Mouse (Mus musculus): Measurements from ENCODE around the gene Olfr340. TPM values are rescaled to one million over a fixed set of nuclear protein-coding genes. Genes with fewer than 3 reads are reported as not detected.
"Not testable (repeated sequence)": the region's sequence is repeated elsewhere in the genome, so short reads cannot be mapped to it uniquely, and the experiment has no call there.

Olfr340 gene
- polyA plus RNA-seq (2012; rRNA removed) = not detected in 2 replicates

- Histone ChIP-seq H3K27ac (ENCODE audit: insufficient read depth, low read length) (no peak within 1 kb of the TSS), H3K27me3 (ENCODE audit: control insufficient read depth, insufficient read depth, low read length) (no peaks in the 10 kb centered on the region), H3K4me1 (ENCODE audit: control insufficient read depth, insufficient read depth, low read length) (no peaks in the 10 kb centered on the region), H3K4me3 (replicated peaks; ENCODE audit: insufficient read depth, low read depth, low read length) (no peak within 1 kb of the TSS)
- DNase-seq = no peak
- TF ChIP-seq CTCF (IDR thresholded peaks at IDR 0.05; ENCODE audit: borderline replicate concordance, insufficient read depth, low read depth, low read length) = no peak
- TF ChIP-seq POLR2A (IDR thresholded peaks at IDR 0.05; ENCODE audit: borderline replicate concordance, insufficient read depth, low read length) = no peak
- 31% methylated on average over 1 of the region's 1 CpGs for whole genome bisulfite sequencing
Observed at GRCm38 (mm10) chr2:36452287-36452686, at the start of gene Olfr340. Olfr340 (plus strand) TSS chr2:36452587.

GRCm38 (mm10) chr2:36415174-36415573 is 37.2 kb upstream of the Olfr340 start:
- not testable (repeated sequence) for H3K27me3 ChIP-seq (ENCODE audit: control insufficient read depth, insufficient read depth, low read length); H3K27ac ChIP-seq (ENCODE audit: insufficient read depth, low read length); DNase-seq; H3K4me1 ChIP-seq (ENCODE audit: control insufficient read depth, insufficient read depth, low read length); H3K4me3 ChIP-seq (replicated peaks; ENCODE audit: insufficient read depth, low read depth, low read length)
- WGBS = 78% methylated on average over 3 of the region's 3 CpGs

GRCm38 (mm10) chr2:36415591-36415990 is 36.8 kb upstream of the Olfr340 start:
- H3K4me1 ChIP-seq (ENCODE audit: control insufficient read depth, insufficient read depth, low read length); H3K27me3 ChIP-seq (ENCODE audit: control insufficient read depth, insufficient read depth, low read length); H3K4me3 ChIP-seq (replicated peaks; ENCODE audit: insufficient read depth, low read depth, low read length); H3K27ac ChIP-seq (ENCODE audit: insufficient read depth, low read length); DNase-seq: not testable (repeated sequence)
- 89% methylated on average over 7 of the region's 7 CpGs for WGBS

GRCm38 (mm10) chr2:36418647-36419046 is 33.7 kb upstream of the Olfr340 start, which contains the start of gene Olfr339:
Olfr339 (plus strand) TSS chr2:36418947.
- WGBS = 84% methylated on average over 3 of the region's 3 CpGs
- TF ChIP-seq POLR2A (IDR thresholded peaks at IDR 0.05; ENCODE audit: borderline replicate concordance, insufficient read depth, low read length) (no peak), CTCF (IDR thresholded peaks at IDR 0.05; ENCODE audit: borderline replicate concordance, insufficient read depth, low read depth, low read length) (no peak)
- H3K27ac ChIP-seq (ENCODE audit: insufficient read depth, low read length) = no peak within 1 kb of the TSS

GRCm38 (mm10) chr2:36473634-36474033 is 21.2 kb downstream of the Olfr340 start:
- no peak for DNase-seq
- Histone ChIP-seq H3K27ac (ENCODE audit: insufficient read depth, low read length) (no peak overlapping the region), H3K4me1 (ENCODE audit: control insufficient read depth, insufficient read depth, low read length) (no peaks in the 10 kb centered on the region), H3K27me3 (ENCODE audit: control insufficient read depth, insufficient read depth, low read length) (no peaks in the 10 kb centered on the region), H3K4me3 (replicated peaks; ENCODE audit: insufficient read depth, low read depth, low read length) (no peak overlapping the region)
- TF ChIP-seq CTCF (IDR thresholded peaks at IDR 0.05; ENCODE audit: borderline replicate concordance, insufficient read depth, low read depth, low read length) = no peak
- TF ChIP-seq POLR2A (IDR thresholded peaks at IDR 0.05; ENCODE audit: borderline replicate concordance, insufficient read depth, low read length) = no peak

More at GRCm38 (mm10) chr2:36418647-36419046, 33.7 kb upstream of the Olfr340 start, which contains the start of gene Olfr339:
- Histone ChIP-seq H3K27me3 (ENCODE audit: control insufficient read depth, insufficient read depth, low read length) (no peaks in the 10 kb centered on the region), H3K4me3 (replicated peaks; ENCODE audit: insufficient read depth, low read depth, low read length) (no peak within 1 kb of the TSS), H3K4me1 (ENCODE audit: control insufficient read depth, insufficient read depth, low read length) (no peaks in the 10 kb centered on the region)
- no peak for DNase-seq

- no peak within 1 kb of the TSS for H3K27ac ChIP-seq (ENCODE audit: insufficient read depth, low read length)
- no peaks in the 10 kb centered on the region for H3K27me3 ChIP-seq (ENCODE audit: control insufficient read depth, insufficient read depth, low read length)
- H3K4me3 ChIP-seq (replicated peaks; ENCODE audit: insufficient read depth, low read depth, low read length) = no peak within 1 kb of the TSS
- DNase-seq = no peak
- no peak for TF ChIP-seq CTCF (IDR thresholded peaks at IDR 0.05; ENCODE audit: borderline replicate concordance, insufficient read depth, low read depth, low read length)
- no peak for TF ChIP-seq POLR2A (IDR thresholded peaks at IDR 0.05; ENCODE audit: borderline replicate concordance, insufficient read depth, low read length)
- no peaks in the 10 kb centered on the region for H3K4me1 ChIP-seq (ENCODE audit: control insufficient read depth, insufficient read depth, low read length)
Observed at GRCm38 (mm10) chr2:36482368-36482767, 30.0 kb downstream of the Olfr340 start, which contains the start of gene Olfr341. Olfr341 (minus strand) TSS chr2:36482468.

Other genes with a start within 250 kb of the Olfr340 start
- gene Ptgs1, start 222.2 kb upstream of the Olfr340 start, polyA plus RNA-seq (2012; rRNA removed) = 6.5 and 9.3 TPM in 2 replicates
- 0.08 TPM in 1 of 2 replicates, not detected in the other for gene Olfr338, start 79.1 kb upstream of the Olfr340 start, polyA plus RNA-seq (2012; rRNA removed)
- gene Olfr339, start 33.6 kb upstream of the Olfr340 start, polyA plus RNA-seq (2012; rRNA removed) = not detected in 2 replicates
- gene Olfr341, start 29.9 kb downstream of the Olfr340 start, polyA plus RNA-seq (2012; rRNA removed) = not detected in 2 replicates
- not detected in 2 replicates for gene Olfr342, start 72.4 kb downstream of the Olfr340 start, polyA plus RNA-seq (2012; rRNA removed)
- not detected in 2 replicates for gene Olfr344, start 114.1 kb downstream of the Olfr340 start, polyA plus RNA-seq (2012; rRNA removed)
- gene Olfr345, start 187.5 kb downstream of the Olfr340 start, polyA plus RNA-seq (2012; rRNA removed) = not detected in 2 replicates
- not detected in 2 replicates for gene Olfr346, start 233.2 kb downstream of the Olfr340 start, polyA plus RNA-seq (2012; rRNA removed)

All from cerebellum, adult 2 months (tissue).